Mouse (Mus musculus) frontal cortex, adult 2 months (tissue): ENCODE data around the gene Mlh3. TPM values are rescaled to one million over a fixed set of nuclear protein-coding genes. Genes with fewer than 3 reads are reported as not detected.

ENCODE experiments used
- DNase-seq, 2 experiments: peaks; one replicate each; pipeline ENCODE4 v3.0.0; 2022; ENCODE audit warnings: low spot score in 1 of 2; ENCODE audit errors: extremely low spot score in 1 of 2
- polyA plus RNA-seq: library from polyadenylated mRNA; depleted of rRNA; stranded (reverse); fragments of >200 nt; gene quantifications from 2 replicates; pipeline ENCODE4 v1.2.3, GENCODE M21; 2012; rRNA removed

Gene Mlh3
- 13.5 and 14.5 TPM in 2 replicates for polyA plus RNA-seq

- DNase-seq, result peak; percentile 65 to 90
Observed at GRCm38 (mm10) chr12:85270319-85270718, at the start of gene Mlh3. Gene Mlh3 (minus strand): TSS chr12:85270599.

- no peak for DNase-seq
Observed at GRCm38 (mm10) chr12:85308651-85309050, 38.3 kb upstream of the Mlh3 start.

GRCm38 (mm10) chr12:85305247-85305892, 35.0 kb upstream of the Mlh3 start:
- DNase-seq, result peak; percentile 69 to 94

- DNase-seq, result no peak
Observed at GRCm38 (mm10) chr12:85304725-85305124, 34.3 kb upstream of the Mlh3 start.

- DNase-seq, result no peak
Observed at GRCm38 (mm10) chr12:85303256-85303655, 32.9 kb upstream of the Mlh3 start.

GRCm38 (mm10) chr12:85298835-85299180, 28.4 kb upstream of the Mlh3 start:
- DNase-seq, result no peak

- DNase-seq, result no peak
Observed at GRCm38 (mm10) chr12:85298127-85298834, 27.9 kb upstream of the Mlh3 start.

- no peak for DNase-seq
Observed at GRCm38 (mm10) chr12:85297345-85297997, 27.1 kb upstream of the Mlh3 start.

- DNase-seq, result no peak
Observed at GRCm38 (mm10) chr12:85296915-85297314, 26.5 kb upstream of the Mlh3 start.

- DNase-seq, result no peak
Observed at GRCm38 (mm10) chr12:85295506-85295905, 25.1 kb upstream of the Mlh3 start.

- DNase-seq, result no peak
Observed at GRCm38 (mm10) chr12:85292906-85293305, 22.5 kb upstream of the Mlh3 start.

GRCm38 (mm10) chr12:85292288-85292687, 21.9 kb upstream of the Mlh3 start:
- no peak for DNase-seq

GRCm38 (mm10) chr12:85291541-85291940, 21.1 kb upstream of the Mlh3 start:
- DNase-seq, result no peak

GRCm38 (mm10) chr12:85290633-85291032, 20.2 kb upstream of the Mlh3 start:
- no peak for DNase-seq

GRCm38 (mm10) chr12:85289157-85290000, 19.0 kb upstream of the Mlh3 start:
- no peak for DNase-seq

GRCm38 (mm10) chr12:85288486-85289156, 18.2 kb upstream of the Mlh3 start, which contains the start of gene Zc2hc1c:
Gene Zc2hc1c (plus strand): TSS chr12:85288591.
- DNase-seq, result peak; percentile 77 to 88

- DNase-seq, result no peak
Observed at GRCm38 (mm10) chr12:85287809-85288485, 17.5 kb upstream of the Mlh3 start, which contains the start of gene Acyp1. Gene Acyp1 (minus strand): TSS chr12:85288438.

- no peak for DNase-seq
Observed at GRCm38 (mm10) chr12:85286941-85287340, 16.5 kb upstream of the Mlh3 start.

- DNase-seq, result no peak
Observed at GRCm38 (mm10) chr12:85284996-85285395, 14.6 kb upstream of the Mlh3 start.

GRCm38 (mm10) chr12:85284331-85284730, 13.9 kb upstream of the Mlh3 start:
- DNase-seq, result no peak
